Mouse (Mus musculus) olfactory bulb, adult 2 months (tissue): Measurements from ENCODE around the gene Dpf3. TPM values are rescaled to one million over a fixed set of nuclear protein-coding genes. Genes with fewer than 3 reads are reported as not detected.

Experiments
- H3K27ac ChIP-seq: fragments of 200-500 bp; 2 replicates; pipeline ENCODE4 v1.5.1; 2012; ENCODE audit warnings: low read depth, low read length; ENCODE audit not compliant: insufficient read depth
- H3K4me1 ChIP-seq: fragments of 200-500 bp; 2 replicates; pipeline ENCODE4 v1.6.1; 2012; ENCODE audit warnings: low read length; ENCODE audit not compliant: control insufficient read depth, insufficient read depth
- H3K4me3 ChIP-seq: fragments of 200-500 bp; 2 replicates; pipeline ENCODE4 v1.5.1; 2012; ENCODE audit warnings: mild to moderate bottlenecking, low read depth, low read length, moderate library complexity; ENCODE audit not compliant: insufficient read depth
- CTCF ChIP-seq: fragments of 200-500 bp; IDR thresholded peaks from 2 replicates; pipeline ENCODE4 v1.5.1; 2012; ENCODE audit warnings: low read depth, mild to moderate bottlenecking, low read length, moderate library complexity; ENCODE audit not compliant: insufficient read depth
- POLR2A ChIP-seq: fragments of 200-500 bp; IDR thresholded peaks from 2 replicates; pipeline ENCODE4 v1.6.1; 2012; ENCODE audit warnings: mild to moderate bottlenecking, low read depth, low read length, moderate library complexity; ENCODE audit not compliant: insufficient read depth
- WGBS: fragments of 180-500 bp; shearing (Covaris S2); methylation state at CpG from one replicate; pipeline ENCODE4 v1.1.7; 2018; 5-methylcytosine and 5-hydroxymethylcytosine counted together
- polyA plus RNA-seq: library from polyadenylated mRNA; stranded (reverse); fragments of >200 nt; gene quantifications from 2 replicates; pipeline ENCODE4 v1.2.4, GENCODE M21; 2012; ENCODE audit warnings: low replicate concordance; ENCODE audit not compliant: missing spikeins, insufficient read depth, insufficient read length

Dpf3 gene
- polyA plus RNA-seq, 1 experiment = not detected

GRCm38 (mm10) chr12:83428016-83428415, 59.5 kb downstream of the Dpf3 start:
- Histone ChIP-seq H3K4me3 (no peak overlapping the region), H3K27ac (no peak overlapping the region), H3K4me1 (peaks cover 12% of the 10 kb centered on the region)
- WGBS = 66% methylated on average over 9 of the region's 9 CpGs
- TF ChIP-seq POLR2A = no peak
- no peak for TF ChIP-seq CTCF

- no peak overlapping the region for H3K27ac ChIP-seq
- H3K4me1 ChIP-seq = peaks cover 12% of the 10 kb centered on the region
- 70% methylated on average over 4 of the region's 4 CpGs for WGBS
- TF ChIP-seq POLR2A (no peak), CTCF (no peak)
- H3K4me3 ChIP-seq = no peak overlapping the region
Observed at GRCm38 (mm10) chr12:83427601-83428000, 59.9 kb downstream of the Dpf3 start.

- Histone ChIP-seq H3K4me3 (no peak overlapping the region), H3K4me1 (peaks cover 12% of the 10 kb centered on the region), H3K27ac (no peak overlapping the region)
- no peak for TF ChIP-seq POLR2A
- no peak for TF ChIP-seq CTCF
- 67% methylated on average over 5 of the region's 5 CpGs for WGBS
Observed at GRCm38 (mm10) chr12:83426326-83426725, 61.2 kb downstream of the Dpf3 start.

- no peak for TF ChIP-seq POLR2A
- no peak for TF ChIP-seq CTCF
- 93% methylated on average over 7 of the region's 7 CpGs for WGBS
- Histone ChIP-seq H3K4me3 (no peak overlapping the region), H3K27ac (no peak overlapping the region), H3K4me1 (peaks cover 12% of the 10 kb centered on the region)
Observed at GRCm38 (mm10) chr12:83425736-83426135, 61.8 kb downstream of the Dpf3 start.

- Histone ChIP-seq H3K4me1 (peaks cover 12% of the 10 kb centered on the region), H3K27ac (no peak overlapping the region), H3K4me3 (no peak overlapping the region)
- no peak for TF ChIP-seq POLR2A
- no peak for TF ChIP-seq CTCF
- WGBS = 73% methylated on average over 11 of the region's 11 CpGs
Observed at GRCm38 (mm10) chr12:83424720-83425444, 62.6 kb downstream of the Dpf3 start.

- Histone ChIP-seq H3K27ac (no peak overlapping the region), H3K4me3 (no peak overlapping the region), H3K4me1 (peaks cover 12% of the 10 kb centered on the region)
- 81% methylated on average over 12 of the region's 12 CpGs for WGBS
- TF ChIP-seq POLR2A = no peak
- TF ChIP-seq CTCF = no peak
Observed at GRCm38 (mm10) chr12:83424086-83424719, 63.3 kb downstream of the Dpf3 start.

- Histone ChIP-seq H3K4me3 (no peak overlapping the region), H3K4me1 (peaks cover 7% of the 10 kb centered on the region), H3K27ac (no peak overlapping the region)
- WGBS = 95% methylated on average over 5 of the region's 5 CpGs
- TF ChIP-seq CTCF (no peak), POLR2A (no peak)
Observed at GRCm38 (mm10) chr12:83420346-83420745, 67.2 kb downstream of the Dpf3 start.

GRCm38 (mm10) chr12:83415207-83415606, 72.3 kb downstream of the Dpf3 start:
- no peak overlapping the region for H3K4me3 ChIP-seq
- no peak overlapping the region for H3K27ac ChIP-seq
- WGBS = 92% methylated on average over 4 of the region's 4 CpGs
- H3K4me1 ChIP-seq = peaks cover 21% of the 10 kb centered on the region
- TF ChIP-seq POLR2A (no peak), CTCF (no peak)

GRCm38 (mm10) chr12:83413684-83414083, 73.8 kb downstream of the Dpf3 start:
- Histone ChIP-seq H3K4me3 (no peak overlapping the region), H3K4me1 (peaks cover 21% of the 10 kb centered on the region), H3K27ac (no peak overlapping the region)
- no peak for TF ChIP-seq CTCF
- no peak for TF ChIP-seq POLR2A
- 93% methylated on average over 5 of the region's 5 CpGs for WGBS
